Mouse (Mus musculus): ENCODE data around the gene Dcaf5. TPM values are rescaled to one million over a fixed set of nuclear protein-coding genes. Genes with fewer than 3 reads are reported as not detected.

Dcaf5 gene
- polyA plus RNA-seq, 1 experiment from 2014 or later = 11.6 TPM

GRCm38 (mm10) chr12:80290483-80290882 is 145.9 kb downstream of the Dcaf5 start:
- no peak for ATAC-seq (ENCODE audit: low read depth)
- Histone ChIP-seq H3K9me3 (ENCODE audit: control insufficient read depth, low read length) (no peaks in the 10 kb centered on the region), H3K4me1 (replicated peaks; ENCODE audit: control insufficient read depth, insufficient read depth, low read length) (no peaks in the 10 kb centered on the region), H3K36me3 (ENCODE audit: control insufficient read depth, insufficient read depth, low read length) (no peaks in the 10 kb centered on the region), H3K27me3 (ENCODE audit: control insufficient read depth, insufficient read depth, low read depth, low read length) (no peaks in the 10 kb centered on the region), H3K4me3 (ENCODE audit: low read length) (no peak overlapping the region), H3K27ac (ENCODE audit: low read length) (no peak overlapping the region), H3K4me2 (ENCODE audit: low read depth, low read length) (no peak overlapping the region), H3K9ac (ENCODE audit: low read length) (no peak overlapping the region)
- WGBS = 69% methylated on average over 4 of the region's 4 CpGs

GRCm38 (mm10) chr12:80289722-80290121 is 146.7 kb downstream of the Dcaf5 start:
- ATAC-seq (ENCODE audit: low read depth) = no peak
- no peak overlapping the region for H3K4me3 ChIP-seq (ENCODE audit: low read length)
- H3K36me3 ChIP-seq (ENCODE audit: control insufficient read depth, insufficient read depth, low read length) = no peaks in the 10 kb centered on the region
- no peak overlapping the region for H3K4me2 ChIP-seq (ENCODE audit: low read depth, low read length)
- H3K4me1 ChIP-seq (replicated peaks; ENCODE audit: control insufficient read depth, insufficient read depth, low read length) = no peaks in the 10 kb centered on the region
- H3K27me3 ChIP-seq (ENCODE audit: control insufficient read depth, insufficient read depth, low read depth, low read length) = no peaks in the 10 kb centered on the region
- H3K9me3 ChIP-seq (ENCODE audit: control insufficient read depth, low read length) = no peaks in the 10 kb centered on the region
- 71% methylated on average over 3 of the region's 3 CpGs for WGBS
- H3K9ac ChIP-seq (ENCODE audit: low read length) = no peak overlapping the region
- H3K27ac ChIP-seq (ENCODE audit: low read length) = no peak overlapping the region

- no peaks in the 10 kb centered on the region for H3K36me3 ChIP-seq (ENCODE audit: control insufficient read depth, insufficient read depth, low read length)
- H3K4me2 ChIP-seq (ENCODE audit: low read depth, low read length) = no peak overlapping the region
- no peak overlapping the region for H3K27ac ChIP-seq (ENCODE audit: low read length)
- ATAC-seq (ENCODE audit: low read depth) = no peak
- WGBS = 49% methylated on average over 5 of the region's 5 CpGs
- no peak overlapping the region for H3K9ac ChIP-seq (ENCODE audit: low read length)
- H3K9me3 ChIP-seq (ENCODE audit: control insufficient read depth, low read length) = no peaks in the 10 kb centered on the region
- no peaks in the 10 kb centered on the region for H3K27me3 ChIP-seq (ENCODE audit: control insufficient read depth, insufficient read depth, low read depth, low read length)
- no peak overlapping the region for H3K4me3 ChIP-seq (ENCODE audit: low read length)
- H3K4me1 ChIP-seq (replicated peaks; ENCODE audit: control insufficient read depth, insufficient read depth, low read length) = no peaks in the 10 kb centered on the region
Measured at GRCm38 (mm10) chr12:80285890-80286289, 150.5 kb downstream of the Dcaf5 start.

Small RNAs within 50 kb of the gene (microRNA-seq; reads per million reads assigned to microRNA genes)
- gene Mir1843a = 28.8 reads per million, percentile 36 among the genes with 10 or more reads in this experiment

Other genes starting within 250 kb of the Dcaf5 start
- 49.2 and 49.9 TPM in 2 replicates for gene Actn1, start 176.2 kb downstream of the Dcaf5 start, polyA plus RNA-seq (2015; fragmentation: Nextera tagmentation; extraction: Ambion mirVana)
- 29.6 and 30.7 TPM in 2 replicates for gene Exd2, start 26.5 kb upstream of the Dcaf5 start, polyA plus RNA-seq (2015; fragmentation: Nextera tagmentation; extraction: Ambion mirVana)
- gene Galnt16, start 81.7 kb upstream of the Dcaf5 start, polyA plus RNA-seq (2015; fragmentation: Nextera tagmentation; extraction: Ambion mirVana) = 13.0 and 13.4 TPM in 2 replicates
- gene Slc39a9, start 207.3 kb upstream of the Dcaf5 start, polyA plus RNA-seq (2015; fragmentation: Nextera tagmentation; extraction: Ambion mirVana) = 30.2 and 30.4 TPM in 2 replicates
- gene Erh, start 207.7 kb upstream of the Dcaf5 start, polyA plus RNA-seq (2015; fragmentation: Nextera tagmentation; extraction: Ambion mirVana) = 272 and 278 TPM in 2 replicates